ENCODE assay signal across 25 mouse cellular contexts in genomic region chr16:12151986-12152385, GRCm38 (mm10).
DNase-seq lines count a peak whose midpoint lies in the region; ATAC-seq and TF ChIP-seq lines count a peak whose summit lies in the region.
"Had no signal": no experiment of that assay in that cellular context is flagged by ENCODE, and none has a peak within 500 bp of the region (broad histone marks: within the 10 kb centered on the region; RNA-seq: fewer than 3 reads in every experiment).

No protein-coding gene starts in this region.

- no peaks in the 10 kb centered on the region for H3K27me3 ChIP-seq in forebrain, embryonic 15.5 days
- no peaks in the 10 kb centered on the region for H3K27me3 ChIP-seq in forebrain, embryonic 11.5 days (ENCODE audit: control insufficient read depth, insufficient read depth, low read length)
- no peaks in the 10 kb centered on the region for H3K27me3 ChIP-seq in hindbrain, postnatal 0 days (ENCODE audit: insufficient read depth, low read length)
- H3K27me3 ChIP-seq in hindbrain, embryonic 11.5 days (ENCODE audit: control insufficient read depth, insufficient read depth, low read length): no peaks in the 10 kb centered on the region
- H3K27me3 ChIP-seq: heart, embryonic 13.5 days; limb, embryonic 15.5 days; lung, embryonic 15.5 days had no signal

- H3K9ac ChIP-seq in forebrain, embryonic 15.5 days (replicated peaks): no peak overlapping the region
- H3K9ac ChIP-seq in forebrain, embryonic 11.5 days (ENCODE audit: low read length): no peak overlapping the region
- H3K9ac ChIP-seq in hindbrain, postnatal 0 days (replicated peaks; ENCODE audit: low read length): no peak overlapping the region
- no peak overlapping the region for H3K9ac ChIP-seq in hindbrain, embryonic 11.5 days (ENCODE audit: low read depth, low read length)
- H3K9ac ChIP-seq: heart, embryonic 13.5 days; limb, embryonic 15.5 days; liver, embryonic 14.5 days; lung, embryonic 15.5 days had no signal

- H3K9me3 ChIP-seq in forebrain, embryonic 15.5 days: no peaks in the 10 kb centered on the region
- no peaks in the 10 kb centered on the region for H3K9me3 ChIP-seq in forebrain, embryonic 11.5 days (ENCODE audit: control insufficient read depth, low read length)
- no peaks in the 10 kb centered on the region for H3K9me3 ChIP-seq in hindbrain, postnatal 0 days (ENCODE audit: low read length)
- H3K9me3 ChIP-seq in hindbrain, embryonic 11.5 days (ENCODE audit: control insufficient read depth, low read length): no peaks in the 10 kb centered on the region
- H3K9me3 ChIP-seq: forebrain, embryonic 10.5 days; heart, embryonic 13.5 days; limb, embryonic 15.5 days; lung, embryonic 15.5 days; midbrain, embryonic 10.5 days had no signal

- no peak for TF ChIP-seq CTCF in hindbrain, postnatal 0 days (IDR thresholded peaks at IDR 0.05; ENCODE audit: low read depth)

- no peak overlapping the region for H3K4me3 ChIP-seq in forebrain, embryonic 15.5 days
- H3K4me3 ChIP-seq in forebrain, embryonic 11.5 days (ENCODE audit: low read depth, low read length): no peak overlapping the region
- H3K4me3 ChIP-seq in hindbrain, postnatal 0 days (ENCODE audit: low read length): no peak overlapping the region
- no peak overlapping the region for H3K4me3 ChIP-seq in hindbrain, embryonic 11.5 days (ENCODE audit: low read depth, low read length)
- H3K4me3 ChIP-seq: forebrain, embryonic 10.5 days; heart, embryonic 13.5 days; left cerebral cortex, adult 2 months; limb, embryonic 15.5 days; lung, embryonic 15.5 days; midbrain, embryonic 10.5 days had no signal

- H3K36me3 ChIP-seq in forebrain, embryonic 15.5 days: no peaks in the 10 kb centered on the region
- H3K36me3 ChIP-seq in forebrain, embryonic 11.5 days (ENCODE audit: control insufficient read depth, insufficient read depth, low read length): no peaks in the 10 kb centered on the region
- no peaks in the 10 kb centered on the region for H3K36me3 ChIP-seq in hindbrain, postnatal 0 days (ENCODE audit: insufficient read depth, low read length)
- no peaks in the 10 kb centered on the region for H3K36me3 ChIP-seq in hindbrain, embryonic 11.5 days (ENCODE audit: control insufficient read depth, insufficient read depth, low read length)
- H3K36me3 ChIP-seq: forebrain, embryonic 10.5 days; heart, embryonic 13.5 days; limb, embryonic 15.5 days; lung, embryonic 15.5 days; midbrain, embryonic 10.5 days had no signal

- no peak for DNase-seq in forebrain, embryonic 11.5 days (ENCODE audit: low spot score)
- DNase-seq in hindbrain, postnatal 0 days (ENCODE audit: low spot score): peak; percentile 26
- DNase-seq in hindbrain, embryonic 11.5 days (ENCODE audit: low spot score): no peak
- DNase-seq in 3T3-L1 (ENCODE audit: low read depth, low spot score): peak; percentile 33
- DNase-seq in Muller cell, postnatal 12 days (ENCODE audit: inconsistent ontology term): peak; percentile 75
- DNase-seq: adrenal gland, adult 8-10 months; cerebellum, adult 11 months; cerebellum, adult 9-11 months; kidney, adult 18-20 months; kidney, postnatal 4 days; layer of hippocampus, adult 9-11 months; left cerebral cortex, postnatal 4 days; lung, postnatal 36 days; thymus, adult 18-20 months; thymus, postnatal 36 days had no signal

- 0 out of 2 replicates have a peak, but pooled peaks have one; percentile 35 for ATAC-seq in forebrain, embryonic 15.5 days (replicated peaks)
- ATAC-seq in forebrain, embryonic 11.5 days (replicated peaks; ENCODE audit: low FRiP score): no peak
- no peak for ATAC-seq in hindbrain, postnatal 0 days
- ATAC-seq in hindbrain, embryonic 11.5 days (ENCODE audit: low FRiP score): no peak
- no peak for ATAC-seq in frontal cortex, adult (ENCODE audit: low TSS enrichment)
- ATAC-seq: inflammation-experienced regulatory T-cells, adult 6 months had no signal

- H3K27ac ChIP-seq in forebrain, embryonic 15.5 days (replicated peaks): no peak overlapping the region
- H3K27ac ChIP-seq in forebrain, embryonic 11.5 days (ENCODE audit: low read depth, low read length): no peak overlapping the region
- H3K27ac ChIP-seq in hindbrain, postnatal 0 days: no peak overlapping the region
- H3K27ac ChIP-seq in hindbrain, embryonic 11.5 days (ENCODE audit: low read depth, low read length): no peak overlapping the region
- H3K27ac ChIP-seq: forebrain, embryonic 10.5 days; heart, embryonic 13.5 days; left cerebral cortex, adult 2 months; limb, embryonic 15.5 days; liver, embryonic 14.5 days; lung, embryonic 15.5 days; midbrain, embryonic 10.5 days had no signal

- 55% methylated on average over 4 of the region's 4 CpGs for WGBS in forebrain, embryonic 15.5 days
- WGBS in forebrain, embryonic 11.5 days: 77% methylated on average over 4 of the region's 4 CpGs
- 59% methylated on average over 4 of the region's 4 CpGs for WGBS in hindbrain, postnatal 0 days
- 74% methylated on average over 4 of the region's 4 CpGs for WGBS in hindbrain, embryonic 11.5 days

- H3K4me1 ChIP-seq in forebrain, embryonic 15.5 days: peaks cover 8% of the 10 kb centered on the region
- no peaks in the 10 kb centered on the region for H3K4me1 ChIP-seq in forebrain, embryonic 11.5 days (replicated peaks; ENCODE audit: control insufficient read depth, insufficient read depth, low read length)
- no peaks in the 10 kb centered on the region for H3K4me1 ChIP-seq in hindbrain, postnatal 0 days (ENCODE audit: insufficient read depth, low read length)
- no peaks in the 10 kb centered on the region for H3K4me1 ChIP-seq in hindbrain, embryonic 11.5 days (replicated peaks; ENCODE audit: control insufficient read depth, insufficient read depth, low read length)
- H3K4me1 ChIP-seq: forebrain, embryonic 10.5 days; limb, embryonic 15.5 days; lung, embryonic 15.5 days had no signal

- H3K4me2 ChIP-seq in forebrain, embryonic 15.5 days (replicated peaks): no peak overlapping the region
- H3K4me2 ChIP-seq in forebrain, embryonic 11.5 days (ENCODE audit: low read depth, low read length, severe bottlenecking): no peak overlapping the region
- no peak overlapping the region for H3K4me2 ChIP-seq in hindbrain, postnatal 0 days (ENCODE audit: low read depth, low read length)
- no peak overlapping the region for H3K4me2 ChIP-seq in hindbrain, embryonic 11.5 days (replicated peaks; ENCODE audit: low read depth, low read length)
- H3K4me2 ChIP-seq: heart, embryonic 13.5 days; limb, embryonic 15.5 days; lung, embryonic 15.5 days had no signal

Comparison
In these comparisons a context has a peak if more than half of its experiments do, and no peak if none do; other contexts are left out.
1. DNase-seq: peak in hindbrain, postnatal 0 days (single experiment), 3T3-L1 (single experiment) and Muller cell, postnatal 12 days (single experiment); none in forebrain, embryonic 11.5 days (single experiment) and hindbrain, embryonic 11.5 days (single experiment).